Mouse (Mus musculus) small intestine, adult 2 months (tissue): Measurements from ENCODE around the gene Cpxm2.

ENCODE experiments used
- CTCF ChIP-seq: fragments of 200-500 bp; IDR thresholded peaks from 2 replicates; pipeline ENCODE4 v1.5.1; 2012; ENCODE audit warnings: low read depth, mild to moderate bottlenecking, control low read depth, inconsistent platforms, low read length, moderate library complexity, mixed read lengths; ENCODE audit not compliant: insufficient replicate concordance, insufficient read length; ENCODE audit errors: extremely low read depth
- POLR2A ChIP-seq: fragments of 200-500 bp; IDR thresholded peaks from 2 replicates; pipeline ENCODE4 v1.6.1; 2012; ENCODE audit warnings: low read depth, mild to moderate bottlenecking, control low read depth, inconsistent platforms, low read length, moderate library complexity

DNA sequence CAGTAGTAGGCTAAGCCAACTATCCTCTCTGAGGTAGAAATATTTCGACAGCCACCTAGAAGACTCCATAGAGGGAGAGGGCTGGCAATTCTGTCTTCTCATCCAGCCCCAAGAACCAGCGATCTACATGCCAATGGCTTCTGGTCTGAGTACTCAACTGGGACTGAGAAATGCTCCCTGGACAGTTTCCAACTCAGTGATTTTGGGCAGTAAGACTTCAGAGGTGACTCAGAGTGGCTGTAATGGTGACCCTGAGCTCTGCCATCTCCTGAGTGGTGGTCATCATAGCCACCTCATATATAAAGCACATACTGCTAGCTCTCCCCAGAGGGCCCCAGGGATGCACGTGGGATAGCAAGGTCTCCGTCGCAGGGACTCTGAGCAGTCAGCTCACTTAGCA lies 87.0 kb downstream of the Cpxm2 start:
- TF ChIP-seq POLR2A, result no peak
- TF ChIP-seq CTCF, result no peak
